Mouse (Mus musculus) hindbrain, embryonic 14.5 days (tissue): ENCODE measurements around the gene Vopp1. TPM values are rescaled to one million over a fixed set of nuclear protein-coding genes. Genes with fewer than 3 reads are reported as not detected.

Source experiments
- ATAC-seq: fragments of 200-750 bp; cut with Nextera tagmentation; 2 replicates; pipeline ENCODE4 v1.8.0; 2017; ENCODE audit warnings: moderate number of reproducible peaks, mild to moderate bottlenecking, moderate TSS enrichment, moderate library complexity; ENCODE audit not compliant: low FRiP score
- DNase-seq: peaks from one replicate; pipeline ENCODE4 v3.0.0-alpha.2; 2015; ENCODE audit warnings: low spot score
- H3K27ac ChIP-seq: fragments of 300-500 bp; sonication (generic); 2 replicates; pipeline ENCODE4 v1.5.1; 2014; ENCODE audit warnings: mild to moderate bottlenecking, moderate library complexity
- H3K27me3 ChIP-seq: fragments of 300-500 bp; sonication (generic); 2 replicates; pipeline ENCODE4 v1.6.1; 2014; ENCODE audit warnings: mild to moderate bottlenecking, low read length, mixed read lengths; ENCODE audit not compliant: control insufficient read depth, insufficient read depth
- H3K36me3 ChIP-seq: fragments of 300-500 bp; sonication (generic); replicated peaks from 2 replicates; pipeline ENCODE4 v1.6.1; 2014; ENCODE audit not compliant: control insufficient read depth, insufficient read depth
- H3K4me1 ChIP-seq: fragments of 300-500 bp; sonication (generic); replicated peaks from 2 replicates; pipeline ENCODE4 v1.6.1; 2014; ENCODE audit warnings: antibody characterized with exemption, low read length, mixed read lengths; ENCODE audit not compliant: control insufficient read depth, insufficient read depth
- H3K4me2 ChIP-seq: fragments of 300-500 bp; sonication (generic); replicated peaks from 2 replicates; pipeline ENCODE4 v1.6.1; 2014; ENCODE audit warnings: mild to moderate bottlenecking, moderate library complexity
- H3K4me3 ChIP-seq: fragments of 300-500 bp; sonication (generic); replicated peaks from 2 replicates; pipeline ENCODE4 v1.5.1; 2014; ENCODE audit warnings: mild to moderate bottlenecking, low read length
- H3K9ac ChIP-seq: fragments of 300-500 bp; sonication (generic); 2 replicates; pipeline ENCODE4 v1.6.1; 2014
- H3K9me3 ChIP-seq: fragments of 300-500 bp; sonication (generic); 2 replicates; pipeline ENCODE4 v1.6.1; 2016; ENCODE audit warnings: low read length; ENCODE audit not compliant: control insufficient read depth
- WGBS: fragments of 180-500 bp; shearing (Covaris S2); extraction: QIAGEN DNeasy Blood & Tissue Kit; methylation state at CpG from one replicate; pipeline ENCODE4 v1.1.7; 2014; 5-methylcytosine and 5-hydroxymethylcytosine counted together
- polyA plus RNA-seq: library from polyadenylated mRNA; unstranded; fragments of >200 nt; fragmentation: Nextera tagmentation; extraction: Ambion mirVana; gene quantifications from 2 replicates; pipeline ENCODE4 v1.2.1, GENCODE M21; 2014

Gene Vopp1
- polyA plus RNA-seq, 1 experiment from 2014 or later = 113 TPM

DNA sequence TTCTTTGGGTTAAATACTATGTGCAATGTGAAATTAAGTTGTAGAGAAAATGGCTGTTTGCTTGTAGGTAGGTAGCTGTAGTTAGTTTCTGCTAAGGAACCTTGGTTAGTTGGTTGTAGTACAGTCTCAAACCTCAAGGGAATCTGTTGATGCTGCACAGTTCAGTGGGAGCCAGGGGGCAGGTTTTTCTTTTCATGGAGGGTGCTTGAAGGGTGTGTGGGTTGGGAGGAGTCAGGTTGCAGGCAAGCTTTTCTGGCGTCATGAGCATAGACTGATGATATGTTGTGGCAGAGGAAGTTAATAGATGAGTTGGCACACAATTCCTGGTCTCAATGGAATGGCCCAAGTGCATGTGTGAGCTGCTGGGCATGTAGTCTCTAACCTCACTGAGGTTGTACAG is 113.2 kb downstream of the Vopp1 start:
- H3K27me3 ChIP-seq = no peaks in the 10 kb centered on the region
- H3K4me1 ChIP-seq = no peaks in the 10 kb centered on the region; the same call in 1 of the 2 replicates
- WGBS = 30% methylated on average over 1 of the region's 1 CpGs
- H3K9ac ChIP-seq = no peak overlapping the region
- no peak overlapping the region for H3K27ac ChIP-seq
- no peak for DNase-seq
- H3K36me3 ChIP-seq = peaks cover 7% of the 10 kb centered on the region; the same call in 1 of the 2 replicates
- ATAC-seq = no peak
- no peaks in the 10 kb centered on the region for H3K9me3 ChIP-seq
- H3K4me3 ChIP-seq = no peak overlapping the region
- H3K4me2 ChIP-seq = no peak overlapping the region

DNA sequence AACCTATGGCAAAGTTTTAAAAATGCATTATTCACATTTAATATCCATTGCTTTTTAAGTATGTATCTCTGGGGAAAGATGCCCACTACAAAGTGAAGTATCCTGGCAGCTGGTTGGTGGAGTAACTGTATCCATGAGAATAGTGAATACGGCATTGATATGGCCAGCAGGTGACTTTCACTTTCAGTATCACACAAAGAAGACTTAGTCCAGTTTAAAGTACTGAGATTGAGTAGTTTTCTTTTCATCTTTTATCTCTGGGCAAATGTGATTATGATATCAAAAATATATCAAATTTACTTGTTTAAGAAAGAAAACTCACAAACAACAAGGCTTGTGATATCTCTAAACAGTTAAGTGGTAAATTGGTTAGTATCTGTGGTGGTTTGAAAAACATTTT is 118.2 kb downstream of the Vopp1 start:
- Histone ChIP-seq H3K4me3 (no peak overlapping the region), H3K4me2 (no peak overlapping the region), H3K4me1 (peaks cover 16% of the 10 kb centered on the region), H3K9me3 (no peaks in the 10 kb centered on the region), H3K27me3 (no peaks in the 10 kb centered on the region), H3K27ac (no peak overlapping the region), H3K36me3 (no peaks in the 10 kb centered on the region), H3K9ac (no peak overlapping the region)
- 89% methylated on average over 1 of the region's 1 CpGs for WGBS
- DNase-seq = no peak
- no peak for ATAC-seq

DNA sequence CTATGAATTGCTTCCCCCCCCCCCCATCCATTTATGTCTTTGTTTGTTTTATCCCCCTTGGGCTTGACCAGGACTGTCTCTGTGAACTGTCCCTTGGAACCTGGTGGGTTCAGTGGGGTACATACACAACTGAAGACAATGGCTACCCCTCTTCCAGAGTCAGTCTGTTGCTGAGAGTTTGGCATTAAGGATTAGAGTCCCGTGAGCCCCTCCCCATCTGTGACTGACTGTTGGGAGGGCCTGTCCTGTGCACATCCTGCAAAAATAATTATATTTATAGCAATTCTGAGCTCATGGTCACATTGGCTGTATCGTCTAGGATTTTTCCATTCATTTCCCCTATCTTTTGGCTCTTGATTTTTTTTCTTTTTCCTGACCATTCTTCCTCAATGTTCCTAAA is 121.3 kb downstream of the Vopp1 start:
- H3K9me3 ChIP-seq = no peaks in the 10 kb centered on the region
- H3K27ac ChIP-seq = peak overlapping the region; percentile 99
- 11% methylated on average over 2 of the region's 2 CpGs for WGBS
- H3K27me3 ChIP-seq = no peaks in the 10 kb centered on the region
- H3K4me1 ChIP-seq = peaks cover 27% of the 10 kb centered on the region
- DNase-seq = no peak
- H3K4me2 ChIP-seq = peak overlapping the region; percentile 72
- peak overlapping the region; percentile 65 for H3K4me3 ChIP-seq
- ATAC-seq = peak; percentile 22; the same call in 1 of the 2 replicates
- peak overlapping the region; percentile 98 for H3K9ac ChIP-seq
- H3K36me3 ChIP-seq = no peaks in the 10 kb centered on the region

DNA sequence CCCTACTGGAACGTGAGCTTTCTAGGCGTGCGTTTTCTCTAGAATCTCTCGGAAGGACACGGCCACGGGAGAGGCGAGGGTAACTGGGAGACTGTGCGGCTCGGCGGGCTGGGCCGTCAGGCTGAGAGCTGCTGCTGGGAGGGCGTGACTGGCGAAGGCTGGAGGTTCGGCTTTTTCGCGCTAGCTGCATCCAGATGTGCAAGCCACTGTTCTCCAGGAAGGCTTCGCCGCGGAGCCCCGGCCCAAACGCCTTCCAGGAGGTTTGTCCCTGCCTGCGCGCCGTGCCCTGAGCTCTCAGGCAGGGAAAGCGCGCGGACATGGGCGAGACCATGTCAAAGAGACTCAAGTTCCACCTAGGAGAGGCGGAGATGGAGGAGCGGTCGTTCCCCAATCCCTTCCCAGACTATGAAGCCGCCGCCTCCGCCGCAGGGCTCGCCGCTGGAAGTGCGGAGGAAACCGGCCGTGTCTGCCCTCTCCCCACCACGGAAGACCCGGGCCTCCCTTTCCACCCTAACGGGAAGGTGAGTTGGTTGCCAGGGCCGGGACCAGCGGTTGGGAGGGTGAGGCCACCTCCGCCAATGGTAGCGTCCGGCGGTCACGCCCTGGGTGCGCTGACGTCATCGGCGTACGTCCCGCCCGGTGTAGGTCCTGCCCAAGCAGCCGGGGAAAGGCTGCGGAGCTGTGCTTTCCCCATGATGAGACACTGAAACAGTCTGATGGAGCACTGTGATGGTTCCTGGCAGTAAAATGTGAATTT is 122.0 kb downstream of the Vopp1 start:
- Histone ChIP-seq H3K36me3 (no peaks in the 10 kb centered on the region), H3K4me2 (peak overlapping the region; percentile 72), H3K27ac (peak overlapping the region; percentile 99), H3K9me3 (no peaks in the 10 kb centered on the region), H3K9ac (peak overlapping the region; percentile 98), H3K27me3 (no peaks in the 10 kb centered on the region), H3K4me1 (peaks cover 27% of the 10 kb centered on the region), H3K4me3 (peak overlapping the region; percentile 65)
- WGBS = under 1% methylated on average over 59 of the region's 59 CpGs
- ATAC-seq (peak; percentile 99), DNase-seq (peak; percentile 96)

DNA sequence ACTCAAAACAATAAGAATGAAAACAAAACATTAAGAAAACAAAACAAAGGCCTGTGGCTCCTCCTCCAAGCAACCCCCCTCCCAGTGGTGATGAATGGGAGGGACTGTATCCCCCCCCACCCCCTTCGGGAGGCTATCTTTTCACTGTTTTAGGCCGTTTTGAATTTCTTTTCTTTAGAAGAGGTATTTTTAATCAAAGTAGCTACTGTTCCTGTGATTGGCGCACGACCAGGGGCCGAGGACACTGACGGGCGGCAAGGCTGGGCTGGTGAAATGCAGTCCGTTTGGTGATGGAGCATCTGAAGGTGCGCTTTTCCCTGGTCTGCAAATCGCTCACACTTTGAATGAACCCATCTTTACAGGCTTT is 122.6 kb downstream of the Vopp1 start, which contains the start of gene Lancl2:
TSS of gene Lancl2 (plus strand) at position 165 of the 367 bp plus-strand sequence.
- Histone ChIP-seq H3K4me2 (peak within 1 kb of the TSS; percentile 72), H3K4me3 (peak within 1 kb of the TSS; percentile 65), H3K9ac (peak within 1 kb of the TSS; percentile 98), H3K36me3 (no peaks in the 10 kb centered on the region), H3K27me3 (no peaks in the 10 kb centered on the region), H3K9me3 (no peaks in the 10 kb centered on the region), H3K27ac (peak within 1 kb of the TSS; percentile 99), H3K4me1 (peaks cover 27% of the 10 kb centered on the region)
- under 1% methylated on average over 10 of the region's 10 CpGs for WGBS
- peak; percentile 23 for ATAC-seq
- DNase-seq = peak; percentile 70

DNA sequence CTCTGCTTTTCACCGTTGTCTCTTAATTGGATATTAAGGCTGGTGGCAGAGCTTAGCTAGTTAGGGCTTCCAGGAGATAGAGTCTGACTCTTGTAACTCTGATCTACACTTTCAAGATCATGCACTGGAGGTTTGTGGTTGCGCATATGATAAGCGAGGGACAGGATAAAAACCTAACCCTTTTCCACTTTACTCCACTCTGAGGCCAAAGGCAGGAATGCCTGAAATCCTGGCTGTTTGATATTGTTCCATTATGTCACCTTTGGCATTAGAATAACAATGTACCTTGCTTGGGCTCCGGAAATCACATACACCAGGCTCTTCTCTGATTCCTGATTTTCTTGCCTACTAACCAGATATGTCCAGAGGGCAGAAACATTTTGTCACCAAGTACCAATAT is 123.3 kb downstream of the Vopp1 start:
- Histone ChIP-seq H3K36me3 (no peaks in the 10 kb centered on the region), H3K4me3 (peak overlapping the region; percentile 65), H3K9me3 (no peaks in the 10 kb centered on the region), H3K27me3 (no peaks in the 10 kb centered on the region), H3K9ac (peak overlapping the region; percentile 98), H3K4me2 (peak overlapping the region; percentile 72), H3K4me1 (peaks cover 27% of the 10 kb centered on the region), H3K27ac (peak overlapping the region; percentile 99)
- ATAC-seq (no peak), DNase-seq (peak; percentile 45)
- WGBS = 40% methylated on average over 4 of the region's 4 CpGs

DNA sequence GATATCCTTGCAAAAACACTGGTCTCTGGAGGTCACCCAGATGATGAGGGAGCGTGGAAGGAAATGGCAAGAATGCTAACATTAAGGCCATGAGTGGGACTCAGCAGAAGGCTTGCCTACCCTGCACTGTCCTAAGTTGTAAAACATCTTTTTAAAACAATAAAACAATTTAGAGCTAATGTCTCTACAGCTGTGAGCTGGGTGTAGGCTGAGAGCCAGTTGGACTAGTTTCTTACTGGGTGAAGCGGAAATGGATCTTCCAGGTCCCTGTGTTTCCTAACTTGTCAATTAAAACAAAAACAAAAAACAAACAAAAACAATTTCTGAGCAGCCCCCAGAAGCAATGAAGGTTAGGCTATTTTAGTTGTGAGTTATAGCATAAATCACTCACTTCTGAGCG is 131.8 kb downstream of the Vopp1 start:
- Histone ChIP-seq H3K4me1 (peaks cover 12% of the 10 kb centered on the region), H3K9me3 (no peaks in the 10 kb centered on the region), H3K36me3 (no peaks in the 10 kb centered on the region), H3K4me2 (no peak overlapping the region), H3K4me3 (no peak overlapping the region), H3K27me3 (no peaks in the 10 kb centered on the region), H3K9ac (no peak overlapping the region), H3K27ac (no peak overlapping the region)
- 94% methylated on average over 3 of the region's 3 CpGs for WGBS
- ATAC-seq = no peak
- DNase-seq = no peak

DNA sequence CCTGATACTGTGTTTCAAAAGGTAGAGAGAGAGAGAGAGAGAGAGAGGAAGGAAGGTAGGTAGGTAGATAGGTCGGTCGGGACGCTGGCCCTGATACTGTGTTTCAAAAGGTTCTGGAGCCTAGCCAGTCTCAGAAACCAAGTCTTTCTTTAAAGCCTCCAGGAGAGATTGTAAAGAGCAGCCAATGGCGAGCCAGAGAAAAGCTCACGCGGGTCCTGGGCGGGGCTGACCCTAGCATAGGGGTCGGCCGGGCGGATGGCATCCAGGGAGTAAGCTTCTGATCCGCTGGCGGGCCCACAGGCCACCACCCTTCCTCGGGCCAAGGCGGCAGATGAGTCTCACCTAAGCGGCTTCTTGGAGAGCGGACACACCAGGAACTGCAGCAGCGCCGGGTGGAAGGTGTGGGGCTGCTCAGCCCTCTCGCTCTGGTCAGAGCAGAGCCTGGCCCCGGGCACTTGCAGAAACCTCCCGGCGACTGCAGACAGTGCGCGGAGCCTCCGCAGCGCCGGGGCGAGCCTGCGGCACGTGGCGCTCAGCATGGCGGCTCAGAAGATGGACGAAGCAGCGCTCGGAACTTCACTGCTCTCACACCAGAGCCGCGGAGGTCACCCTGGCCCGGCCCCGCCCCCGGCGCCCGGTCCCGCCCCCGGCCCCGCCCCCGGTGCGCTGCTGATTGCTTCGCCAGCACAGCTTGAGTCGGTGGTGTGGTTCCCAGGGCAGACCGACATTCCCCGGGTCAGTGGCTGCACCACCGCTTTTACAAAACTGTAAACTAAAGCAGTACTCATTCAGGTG is 133.3 kb downstream of the Vopp1 start, which contains the start of gene Pyurf:
TSS of gene Pyurf (minus strand) at position 612 of the 795 bp plus-strand sequence.
- H3K27me3 ChIP-seq = no peaks in the 10 kb centered on the region
- WGBS = under 1% methylated on average over 52 of the region's 52 CpGs

DNA sequence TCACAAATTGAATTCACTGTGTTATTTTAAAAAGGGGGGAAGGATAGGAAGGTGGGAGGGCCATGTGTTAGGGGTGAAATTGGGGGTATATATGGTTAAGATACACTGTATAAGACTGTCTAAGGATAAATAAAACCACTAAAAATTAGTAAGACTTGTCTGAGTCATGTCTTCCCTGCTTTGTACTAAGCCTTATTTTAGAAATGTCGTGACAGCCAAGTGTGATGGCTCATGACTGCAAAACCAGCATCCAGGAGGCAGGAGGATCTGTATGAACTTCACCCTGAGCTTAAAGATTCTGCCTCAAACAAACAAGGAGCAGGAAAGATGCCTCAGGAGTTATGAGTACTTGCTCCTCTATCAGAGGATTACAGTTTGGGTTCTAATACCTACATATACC is 140.8 kb downstream of the Vopp1 start:
- H3K36me3 ChIP-seq = no peaks in the 10 kb centered on the region
- no peak for DNase-seq
- H3K27me3 ChIP-seq = no peaks in the 10 kb centered on the region
- H3K4me3 ChIP-seq = no peak overlapping the region
- ATAC-seq = no peak
- no peak overlapping the region for H3K9ac ChIP-seq
- H3K4me2 ChIP-seq = no peak overlapping the region
- no peak overlapping the region for H3K27ac ChIP-seq
- 87% methylated on average over 1 of the region's 1 CpGs for WGBS
- 0 out of 2 replicates have a peak, but pooled peaks cover 7% of the 10 kb centered on the region for H3K9me3 ChIP-seq
- no peaks in the 10 kb centered on the region for H3K4me1 ChIP-seq

More for the DNA sequence above, 133.3 kb downstream of the Vopp1 start, which contains the start of gene Pyurf:
- no peaks in the 10 kb centered on the region for H3K9me3 ChIP-seq
- H3K4me2 ChIP-seq = peak within 1 kb of the TSS; percentile 77
- H3K4me3 ChIP-seq = peak within 1 kb of the TSS; percentile 90
- H3K27ac ChIP-seq = peak within 1 kb of the TSS; percentile 92
- H3K36me3 ChIP-seq = no peaks in the 10 kb centered on the region
- ATAC-seq (peak; percentile 97), DNase-seq (peak; percentile 87)
- H3K9ac ChIP-seq = peak within 1 kb of the TSS; percentile 91
- peaks cover 12% of the 10 kb centered on the region for H3K4me1 ChIP-seq
